Mouse (Mus musculus) liver, adult 2 months (tissue): Measurements from ENCODE around the gene Coro6. TPM values are rescaled to one million over a fixed set of nuclear protein-coding genes. Genes with fewer than 3 reads are reported as not detected.

Source experiments
- DNase-seq: peaks from one replicate; pipeline ENCODE4 v3.0.0-alpha.2; 2011; ENCODE audit warnings: low read depth, low spot score; ENCODE audit errors: extremely low read depth
- H3K27ac ChIP-seq: fragments of 200-500 bp; replicated peaks from 2 replicates; pipeline ENCODE4 v1.5.1; 2012; ENCODE audit warnings: low read depth, mild to moderate bottlenecking, control low read depth, inconsistent platforms, low read length; ENCODE audit not compliant: insufficient read depth
- H3K27me3 ChIP-seq: fragments of 200-500 bp; 2 replicates; pipeline ENCODE4 v1.6.1; 2012; ENCODE audit warnings: mild to moderate bottlenecking, moderate library complexity, low read length, inconsistent platforms; ENCODE audit not compliant: control insufficient read depth, insufficient read depth
- H3K36me3 ChIP-seq: fragments of 200-500 bp; 2 replicates; pipeline ENCODE4 v1.6.1; 2012; ENCODE audit warnings: low read length, inconsistent platforms; ENCODE audit not compliant: control insufficient read depth, insufficient read depth
- H3K4me1 ChIP-seq: fragments of 200-500 bp; 2 replicates; pipeline ENCODE4 v1.6.1; 2011; ENCODE audit warnings: low read length; ENCODE audit not compliant: control insufficient read depth, insufficient read depth
- H3K4me3 ChIP-seq: fragments of 200-500 bp; 2 replicates; pipeline ENCODE4 v1.5.1; 2011; ENCODE audit warnings: low read depth, mild to moderate bottlenecking, control low read depth, low read length, moderate library complexity; ENCODE audit not compliant: insufficient read depth
- H3K79me2 ChIP-seq: fragments of 200-500 bp; 2 replicates; pipeline ENCODE4 v1.6.1; 2012; ENCODE audit warnings: inconsistent platforms, mild to moderate bottlenecking, low read length, moderate library complexity; ENCODE audit not compliant: control insufficient read depth, insufficient read depth
- H3K9ac ChIP-seq: fragments of 200-500 bp; 2 replicates; pipeline ENCODE4 v1.6.1; 2012; ENCODE audit warnings: low read depth, mild to moderate bottlenecking, control low read depth, inconsistent platforms, low read length
- CTCF ChIP-seq: fragments of 200-500 bp; IDR thresholded peaks from 2 replicates; pipeline ENCODE4 v1.5.1; 2011; ENCODE audit warnings: low read depth, low read length, control low read depth
- POLR2A ChIP-seq: fragments of 200-500 bp; IDR thresholded peaks from 2 replicates; pipeline ENCODE4 v1.6.1; 2011; ENCODE audit warnings: low read length, control low read depth; ENCODE audit not compliant: insufficient read depth; ENCODE audit errors: extremely low read depth
- WGBS: fragments of 180-500 bp; shearing (Covaris S2); methylation state at CpG from one replicate; pipeline ENCODE4 v1.1.7; 2018; 5-methylcytosine and 5-hydroxymethylcytosine counted together
- polyA plus RNA-seq: library from polyadenylated mRNA; depleted of rRNA; stranded (reverse); fragments of >200 nt; gene quantifications from 2 replicates; pipeline ENCODE4 v1.2.3, GENCODE M21; 2012
- total RNA-seq: library from RNA; depleted of rRNA; stranded (reverse); fragments of >200 nt; gene quantifications from 2 replicates; pipeline ENCODE4 v1.2.3, GENCODE M21; 2014

The Coro6 gene
- total and polyA plus RNA-seq, 2 experiments: 0.09 to 0.16 TPM

GRCm38 (mm10) chr11:77492311-77492871 is 30.2 kb downstream of the Coro6 start:
- TF ChIP-seq CTCF (no peak), POLR2A (no peak)
- Histone ChIP-seq H3K27ac (peak overlapping the region; percentile 45; the same call in 1 of the 2 replicates), H3K36me3 (no peaks in the 10 kb centered on the region), H3K4me1 (peaks cover 18% of the 10 kb centered on the region), H3K9ac (peak overlapping the region; percentile 77), H3K27me3 (no peaks in the 10 kb centered on the region), H3K79me2 (peaks cover 9% of the 10 kb centered on the region), H3K4me3 (peak overlapping the region; percentile 71)
- WGBS: 2% methylated on average over 18 of the region's 18 CpGs
- no peak for DNase-seq

GRCm38 (mm10) chr11:77492911-77493332 is 30.7 kb downstream of the Coro6 start:
- H3K27ac ChIP-seq: peak overlapping the region; percentile 45
- peaks cover 18% of the 10 kb centered on the region for H3K4me1 ChIP-seq
- H3K4me3 ChIP-seq: peak overlapping the region; percentile 71
- H3K9ac ChIP-seq: peak overlapping the region; percentile 77
- H3K79me2 ChIP-seq: peaks cover 10% of the 10 kb centered on the region
- 1% methylated on average over 29 of the region's 32 CpGs for WGBS
- peak; percentile 76 for DNase-seq
- no peaks in the 10 kb centered on the region for H3K27me3 ChIP-seq
- TF ChIP-seq CTCF (peak; percentile 46; the same call in 1 of the 2 replicates), POLR2A (peak; percentile 54; the same call in 1 of the 2 replicates)
- H3K36me3 ChIP-seq: no peaks in the 10 kb centered on the region

- TF ChIP-seq POLR2A (no peak), CTCF (no peak)
- no peak for DNase-seq
- Histone ChIP-seq H3K4me3 (peak within 1 kb of the TSS; percentile 78), H3K79me2 (peaks cover 11% of the 10 kb centered on the region), H3K27ac (peak within 1 kb of the TSS; percentile 45), H3K27me3 (no peaks in the 10 kb centered on the region), H3K36me3 (no peaks in the 10 kb centered on the region), H3K9ac (peak within 1 kb of the TSS; percentile 87), H3K4me1 (peaks cover 18% of the 10 kb centered on the region)
- 6% methylated on average over 46 of the region's 74 CpGs for WGBS
Measured at GRCm38 (mm10) chr11:77493512-77494343, 31.5 kb downstream of the Coro6 start, which contains the start of gene Git1. Gene Git1 (plus strand): TSS chr11:77493562.

- Histone ChIP-seq H3K36me3 (no peaks in the 10 kb centered on the region), H3K9ac (no peak overlapping the region), H3K4me3 (0 out of 2 replicates have a peak overlapping the region, but pooled peaks have one; percentile 78), H3K79me2 (peaks cover 11% of the 10 kb centered on the region), H3K27me3 (no peaks in the 10 kb centered on the region), H3K4me1 (peaks cover 14% of the 10 kb centered on the region), H3K27ac (no peak overlapping the region)
- TF ChIP-seq CTCF (no peak), POLR2A (no peak)
- no peak for DNase-seq
- 45% methylated on average over 4 of the region's 4 CpGs for WGBS
Measured at GRCm38 (mm10) chr11:77494344-77494676, 32.1 kb downstream of the Coro6 start.

- Histone ChIP-seq H3K27ac (no peak overlapping the region), H3K4me1 (peaks cover 14% of the 10 kb centered on the region), H3K36me3 (no peaks in the 10 kb centered on the region), H3K79me2 (peaks cover 11% of the 10 kb centered on the region), H3K9ac (no peak overlapping the region), H3K4me3 (no peak overlapping the region), H3K27me3 (no peaks in the 10 kb centered on the region)
- WGBS: 73% methylated on average over 6 of the region's 6 CpGs
- TF ChIP-seq CTCF: no peak
- TF ChIP-seq POLR2A: no peak
- no peak for DNase-seq
Measured at GRCm38 (mm10) chr11:77494782-77495181, 32.6 kb downstream of the Coro6 start.
